Mouse (Mus musculus): ENCODE data around the gene 2310007B03Rik.

Gene 2310007B03Rik

GRCm38 (mm10) chr1:93159566-93160500 is 915 bp downstream of the 2310007B03Rik start:
- DNase-seq (ENCODE audit: extremely low spot score) = no peak

- no peak for DNase-seq (ENCODE audit: extremely low spot score)
Measured at GRCm38 (mm10) chr1:93158916-93159315, 1.8 kb downstream of the 2310007B03Rik start.

GRCm38 (mm10) chr1:93157566-93157965 is 3.2 kb downstream of the 2310007B03Rik start:
- no peak for DNase-seq (ENCODE audit: extremely low spot score)

- no peak for DNase-seq (ENCODE audit: extremely low spot score)
Measured at GRCm38 (mm10) chr1:93150907-93151661, 9.7 kb downstream of the 2310007B03Rik start.

- DNase-seq (ENCODE audit: extremely low spot score) = no peak
Measured at GRCm38 (mm10) chr1:93144176-93144575, 16.6 kb downstream of the 2310007B03Rik start.

- no peak for DNase-seq (ENCODE audit: extremely low spot score)
Measured at GRCm38 (mm10) chr1:93142871-93143270, 17.9 kb downstream of the 2310007B03Rik start.

GRCm38 (mm10) chr1:93139713-93140112 is 21.0 kb downstream of the 2310007B03Rik start:
- no peak for DNase-seq (ENCODE audit: extremely low spot score)

- DNase-seq (ENCODE audit: extremely low spot score) = no peak
Measured at GRCm38 (mm10) chr1:93138534-93138933, 22.2 kb downstream of the 2310007B03Rik start.

GRCm38 (mm10) chr1:93135036-93135526 is 25.7 kb downstream of the 2310007B03Rik start, which contains the start of gene Agxt:
Gene Agxt, plus strand, starts transcription at chr1:93135240.
- no peak for DNase-seq (ENCODE audit: extremely low spot score)

- DNase-seq (ENCODE audit: extremely low spot score) = no peak
Measured at GRCm38 (mm10) chr1:93132676-93133075, 28.1 kb downstream of the 2310007B03Rik start.

GRCm38 (mm10) chr1:93130242-93130983 is 30.3 kb downstream of the 2310007B03Rik start:
- DNase-seq (ENCODE audit: extremely low spot score) = no peak

GRCm38 (mm10) chr1:93128710-93129349 is 31.9 kb downstream of the 2310007B03Rik start:
- DNase-seq (ENCODE audit: extremely low spot score) = peak; percentile 54

- DNase-seq (ENCODE audit: extremely low spot score) = no peak
Measured at GRCm38 (mm10) chr1:93128209-93128608, 32.5 kb downstream of the 2310007B03Rik start.

- no peak for DNase-seq (ENCODE audit: extremely low spot score)
Measured at GRCm38 (mm10) chr1:93125256-93125655, 35.5 kb downstream of the 2310007B03Rik start.

GRCm38 (mm10) chr1:93124066-93124465 is 36.7 kb downstream of the 2310007B03Rik start:
- DNase-seq (ENCODE audit: extremely low spot score) = no peak

- DNase-seq (ENCODE audit: extremely low spot score) = no peak
Measured at GRCm38 (mm10) chr1:93123179-93123854, 37.4 kb downstream of the 2310007B03Rik start.

- no peak for DNase-seq (ENCODE audit: extremely low spot score)
Measured at GRCm38 (mm10) chr1:93118816-93119215, 41.9 kb downstream of the 2310007B03Rik start.

GRCm38 (mm10) chr1:93115471-93115870 is 45.3 kb downstream of the 2310007B03Rik start:
- no peak for DNase-seq (ENCODE audit: extremely low spot score)

- peak; percentile 92 for DNase-seq (ENCODE audit: extremely low spot score)
Measured at GRCm38 (mm10) chr1:93114713-93115463, 45.9 kb downstream of the 2310007B03Rik start.

GRCm38 (mm10) chr1:93102700-93103099 is 58.0 kb downstream of the 2310007B03Rik start:
- no peak for DNase-seq (ENCODE audit: extremely low spot score)

Data from embryo, embryonic 9.5 days (tissue).